In the genomic region with DNA sequence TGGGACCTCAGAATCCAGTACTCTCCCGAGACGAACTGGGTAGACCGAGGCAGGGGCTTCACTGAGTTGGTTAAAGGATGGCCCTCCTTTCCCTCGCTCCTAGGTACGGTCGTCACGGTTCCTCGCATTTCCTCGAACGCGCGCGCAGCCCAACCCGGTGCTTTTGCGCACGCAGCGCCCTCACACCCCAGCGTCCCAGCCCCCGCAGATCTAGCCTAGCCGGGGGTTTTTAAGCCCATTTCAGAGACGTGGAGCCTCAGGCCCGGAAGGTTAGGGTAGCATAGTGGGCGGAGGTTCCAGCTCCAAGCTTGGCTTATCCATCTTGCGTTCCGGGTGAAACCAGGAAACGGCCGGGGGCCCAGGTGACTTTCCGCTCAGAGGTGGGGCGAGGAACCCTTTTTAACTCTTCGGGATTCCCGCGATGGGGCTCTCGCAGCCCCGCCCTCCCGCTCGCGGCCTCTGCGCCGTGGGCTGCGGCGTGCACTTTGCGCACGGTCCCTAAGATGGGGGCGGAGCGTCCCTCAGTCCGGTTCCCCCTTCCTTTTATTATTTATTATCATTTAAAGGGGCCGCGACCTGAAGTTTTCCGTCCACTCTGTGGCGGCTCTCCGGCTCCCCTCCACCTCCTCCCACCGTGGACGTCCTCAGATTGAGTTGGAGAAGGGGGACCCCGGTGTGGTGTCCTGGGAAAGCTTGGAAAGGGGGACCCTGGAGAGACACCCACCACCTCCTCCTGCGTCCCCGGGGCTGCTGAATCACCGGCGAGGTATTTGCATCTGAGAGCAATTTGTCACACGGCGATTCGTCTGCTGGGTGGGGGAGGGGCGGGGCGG, we compare ENCODE assay signal across 8 mouse cellular contexts. TPM values are rescaled to one million over a fixed set of nuclear protein-coding genes. Genes with fewer than 3 reads are reported as not detected.
DNase-seq lines count a peak whose midpoint lies in the region; ATAC-seq lines count a peak whose summit lies in the region.

TSS of gene Arid3a (plus strand) at position 553 of the 833 bp plus-strand sequence.

- under 1% methylated on average over 63 of the region's 63 CpGs for WGBS in hindbrain, embryonic 13.5 days

- ATAC-seq in hindbrain, embryonic 13.5 days (ENCODE audit: low FRiP score) = peak; percentile 73

- H3K4me3 ChIP-seq in hindbrain, embryonic 13.5 days = peak within 1 kb of the TSS; percentile 87

- H3K9me3 ChIP-seq in hindbrain, embryonic 13.5 days = no peaks in the 10 kb centered on the region

- H3K27ac ChIP-seq in hindbrain, embryonic 13.5 days = peak within 1 kb of the TSS; percentile 94

- peaks cover 48% of the 10 kb centered on the region for H3K4me1 ChIP-seq in hindbrain, embryonic 13.5 days (replicated peaks)

- peaks cover 9% of the 10 kb centered on the region for H3K36me3 ChIP-seq in hindbrain, embryonic 13.5 days

- H3K27me3 ChIP-seq in hindbrain, embryonic 13.5 days = peaks cover 29% of the 10 kb centered on the region

- H3K9ac ChIP-seq in hindbrain, embryonic 13.5 days = peak within 1 kb of the TSS; percentile 95

- peak within 1 kb of the TSS; percentile 89 for H3K4me2 ChIP-seq in hindbrain, embryonic 13.5 days

- DNase-seq in R1 (ENCODE audit: low read depth, low spot score) = peak; percentile 96
- peak; percentile 89 to 93 for DNase-seq in cerebellum, postnatal 14 days
- DNase-seq in frontal cortex, postnatal 14 days (ENCODE audit: low spot score in 2 of 2) = peak; percentile 77 to 79
- peak; percentile 78 to 86 for DNase-seq in layer of hippocampus, postnatal 25 days (ENCODE audit: extremely low spot score in 1 of 2, low spot score in 1 of 2)
- DNase-seq in lung, postnatal 14 days = peak; percentile 90
- peak; percentile 91 for DNase-seq in ovary, postnatal 36 days (ENCODE audit: low spot score)
- DNase-seq in thymus, postnatal 14 days = peak; percentile 93

RNA-seq across cellular contexts. Expression of gene Arid3a, which starts in this region (rescaled TPM):
- 3.5 and 4.0 TPM in 2 replicates for polyA plus RNA-seq in hindbrain, embryonic 13.5 days (2015; fragmentation: Nextera tagmentation; extraction: Ambion mirVana)
- total RNA-seq in layer of hippocampus, postnatal 25 days (2021) = 1 to 10 TPM; 4.6 to 6.9 TPM

Comparison
In these comparisons a context has a peak if more than half of its experiments do, and no peak if none do; other contexts are left out.
1. Peak in every context shown above with its lines: DNase-seq, ATAC-seq, H3K4me3 ChIP-seq and H3K27ac ChIP-seq.